Mouse (Mus musculus): ENCODE data around the gene Ppm1n.

Ppm1n gene

GRCm38 (mm10) chr7:19247511-19247910 lies 32.4 kb downstream of the Ppm1n start:
- DNase-seq (ENCODE audit: low spot score): no peak

- DNase-seq (ENCODE audit: low spot score): peak; percentile 61
These were observed 33.0 kb downstream of the Ppm1n start for GRCm38 (mm10) chr7:19246855-19247254.

- no peak for DNase-seq (ENCODE audit: low spot score)
These were observed 34.8 kb downstream of the Ppm1n start for GRCm38 (mm10) chr7:19245083-19245482.

- DNase-seq (ENCODE audit: low spot score): no peak
These were observed 36.0 kb downstream of the Ppm1n start for GRCm38 (mm10) chr7:19243858-19244257.

- DNase-seq (ENCODE audit: low spot score): no peak
These were observed 37.9 kb downstream of the Ppm1n start for GRCm38 (mm10) chr7:19242005-19242404.

- no peak for DNase-seq (ENCODE audit: low spot score)
These were observed 38.9 kb downstream of the Ppm1n start for GRCm38 (mm10) chr7:19240905-19241463.

- DNase-seq (ENCODE audit: low spot score): peak; percentile 74
These were observed 39.9 kb downstream of the Ppm1n start for GRCm38 (mm10) chr7:19239986-19240385.

- peak; percentile 96 for DNase-seq (ENCODE audit: low spot score)
These were observed 40.4 kb downstream of the Ppm1n start for GRCm38 (mm10) chr7:19239423-19239822.

GRCm38 (mm10) chr7:19238344-19238743 lies 41.5 kb downstream of the Ppm1n start:
- no peak for DNase-seq (ENCODE audit: low spot score)

GRCm38 (mm10) chr7:19236411-19236810 lies 43.5 kb downstream of the Ppm1n start:
- DNase-seq (ENCODE audit: low spot score): no peak

- no peak for DNase-seq (ENCODE audit: low spot score)
These were observed 44.7 kb downstream of the Ppm1n start for GRCm38 (mm10) chr7:19235092-19235671.

GRCm38 (mm10) chr7:19234652-19235051 lies 45.2 kb downstream of the Ppm1n start:
- no peak for DNase-seq (ENCODE audit: low spot score)

- no peak for DNase-seq (ENCODE audit: low spot score)
These were observed 48.0 kb downstream of the Ppm1n start for GRCm38 (mm10) chr7:19231849-19232248.

GRCm38 (mm10) chr7:19230899-19231298 lies 49.0 kb downstream of the Ppm1n start:
- no peak for DNase-seq (ENCODE audit: low spot score)

GRCm38 (mm10) chr7:19230041-19230580 lies 49.8 kb downstream of the Ppm1n start:
- no peak for DNase-seq (ENCODE audit: low spot score)

- DNase-seq (ENCODE audit: low spot score): no peak
These were observed 50.5 kb downstream of the Ppm1n start for GRCm38 (mm10) chr7:19229404-19229803.

- no peak for DNase-seq (ENCODE audit: low spot score)
These were observed 51.1 kb downstream of the Ppm1n start for GRCm38 (mm10) chr7:19228793-19229148.

GRCm38 (mm10) chr7:19227883-19228792 lies 51.7 kb downstream of the Ppm1n start, which contains the start of gene Opa3:
Gene Opa3 (plus strand): TSS chr7:19228334.
- peak; percentile 100 for DNase-seq (ENCODE audit: low spot score)

GRCm38 (mm10) chr7:19226817-19227797 lies 52.8 kb downstream of the Ppm1n start:
- no peak for DNase-seq (ENCODE audit: low spot score)

Measured in c-Kit-positive CD71-positive TER-119-positive erythroid progenitor cells, embryonic 14.5 days (primary cell).